Mouse (Mus musculus) ES-E14 (cell line): Measurements from ENCODE around the gene Sigirr. TPM values are rescaled to one million over a fixed set of nuclear protein-coding genes. Genes with fewer than 3 reads are reported as not detected.

ENCODE experiments used
- DNase-seq: peaks from one replicate; pipeline ENCODE4 v3.0.0-alpha.2; 2013; ENCODE audit warnings: low read depth, low spot score
- H3K27ac ChIP-seq: 2 replicates; pipeline ENCODE4 v1.5.1; 2012; ENCODE audit warnings: low read depth, mild to moderate bottlenecking, low read length, moderate library complexity, mixed read lengths; ENCODE audit not compliant: poor library complexity, insufficient read depth, severe bottlenecking
- H3K36me3 ChIP-seq: 2 replicates; pipeline ENCODE4 v1.6.1; 2012; ENCODE audit warnings: mild to moderate bottlenecking, low read length, moderate library complexity, mixed read lengths; ENCODE audit not compliant: control insufficient read depth, poor library complexity, insufficient read depth, severe bottlenecking
- H3K4me1 ChIP-seq, 2 experiments: fragments of 150-350 bp in 1 of 2; sonication (generic) in 1 of 2; 2 replicates each; pipeline ENCODE4 v1.6.1; 2012; ENCODE audit warnings: low read length in 2 of 2, mild to moderate bottlenecking in 1 of 2, mixed read lengths in 1 of 2; ENCODE audit not compliant: control insufficient read depth in 2 of 2, insufficient read depth in 2 of 2, poor library complexity in 1 of 2
- H3K4me3 ChIP-seq, 2 experiments: fragments of 150-350 bp in 1 of 2; sonication (generic) in 1 of 2; 2 replicates each; pipeline ENCODE4 v1.5.1; 2012; ENCODE audit warnings: low read length in 2 of 2, low read depth in 1 of 2, mild to moderate bottlenecking in 1 of 2, mixed read lengths in 1 of 2; ENCODE audit not compliant: insufficient read depth in 1 of 2, poor library complexity in 1 of 2, severe bottlenecking in 1 of 2
- H3K9ac ChIP-seq: 2 replicates; pipeline ENCODE4 v1.6.1; 2012; ENCODE audit warnings: low read depth, mild to moderate bottlenecking, low read length, mixed read lengths; ENCODE audit not compliant: poor library complexity, insufficient read depth, severe bottlenecking
- H3K9me3 ChIP-seq: fragments of 150-350 bp; sonication (generic); 2 replicates; pipeline ENCODE4 v1.6.1; 2012; ENCODE audit warnings: low read depth, mild to moderate bottlenecking, low read length; ENCODE audit not compliant: control insufficient read depth, insufficient read depth
- CHD2 ChIP-seq: IDR thresholded peaks from 2 replicates; pipeline ENCODE4 v1.6.1; 2014; ENCODE audit warnings: mild to moderate bottlenecking, low read depth, low read length, inconsistent platforms
- HCFC1 ChIP-seq: IDR thresholded peaks from 2 replicates; pipeline ENCODE4 v1.6.1; 2012; ENCODE audit warnings: low read length, inconsistent platforms, borderline replicate concordance; ENCODE audit not compliant: insufficient read depth
- MAFK ChIP-seq: IDR thresholded peaks from 2 replicates; pipeline ENCODE4 v1.6.1; 2014; ENCODE audit warnings: mild to moderate bottlenecking, low read depth, low read length, inconsistent platforms; ENCODE audit not compliant: insufficient read depth
- ZC3H11A ChIP-seq: IDR thresholded peaks from 2 replicates; pipeline ENCODE4 v1.6.1; 2012; ENCODE audit warnings: low read depth, mild to moderate bottlenecking, inconsistent platforms, low read length, borderline replicate concordance
- ZNF384 ChIP-seq: IDR thresholded peaks from 2 replicates; pipeline ENCODE4 v1.6.1; 2012; ENCODE audit warnings: low read depth, low read length, inconsistent platforms
- in situ Hi-C, 2 experiments: fragments of 600-800 bp; cut with MboI; formaldehyde crosslinking; loops; one replicate each; pipeline ENCODE4 v1.15.1; 2025; ENCODE audit warnings: low sequenced_read_pairs in 2 of 2, inconsistent platforms in 1 of 2; ENCODE audit not compliant: unreplicated experiment in 2 of 2
- total RNA-seq: library from RNA; depleted of rRNA; stranded (reverse); fragments of 300-350 nt; gene quantifications from 2 replicates; pipeline ENCODE4 v1.2.3, GENCODE M21; 2012

The Sigirr gene
- total RNA-seq, 1 experiment: 18.2 TPM

- no peak overlapping the region for H3K27ac ChIP-seq
- H3K36me3 ChIP-seq: peaks cover 24% of the 10 kb centered on the region
Measured at GRCm38 (mm10) chr7:141131904-141132755, 31.8 kb upstream of the Sigirr start.

GRCm38 (mm10) chr7:141131024-141131820, 30.9 kb upstream of the Sigirr start:
- Histone ChIP-seq H3K36me3 (peaks cover 16% of the 10 kb centered on the region), H3K27ac (no peak overlapping the region), H3K4me1 (peaks cover 4 to 11% of the 10 kb centered on the region in 2 experiments; a peak in 3 of 4 replicates), H3K9ac (peak overlapping the region; percentile 90), H3K9me3 (no peaks in the 10 kb centered on the region), H3K4me3 (peak overlapping the region; percentile 79 to 90)
- in situ Hi-C loops: no loop called here
- TF ChIP-seq CHD2 (no peak), HCFC1 (peak; percentile 78), ZC3H11A (no peak), MAFK (no peak), ZNF384 (0 out of 2 replicates have a peak, but pooled peaks have one; percentile 51)
- peak; percentile 88 for DNase-seq

More at GRCm38 (mm10) chr7:141131904-141132755, 31.8 kb upstream of the Sigirr start:
- peak overlapping the region; percentile 79 to 90 for H3K4me3 ChIP-seq
- peak overlapping the region; percentile 90 for H3K9ac ChIP-seq
- DNase-seq: no peak
- H3K4me1 ChIP-seq: peaks cover 4 to 11% of the 10 kb centered on the region in 2 experiments; a peak in 3 of 4 replicates
- in situ Hi-C loops: no loop called here
- H3K9me3 ChIP-seq: no peaks in the 10 kb centered on the region
- no peak for TF ChIP-seq MAFK
- no peak for TF ChIP-seq HCFC1
- no peak for TF ChIP-seq ZNF384
- no peak for TF ChIP-seq CHD2
- TF ChIP-seq ZC3H11A: no peak

DNA sequence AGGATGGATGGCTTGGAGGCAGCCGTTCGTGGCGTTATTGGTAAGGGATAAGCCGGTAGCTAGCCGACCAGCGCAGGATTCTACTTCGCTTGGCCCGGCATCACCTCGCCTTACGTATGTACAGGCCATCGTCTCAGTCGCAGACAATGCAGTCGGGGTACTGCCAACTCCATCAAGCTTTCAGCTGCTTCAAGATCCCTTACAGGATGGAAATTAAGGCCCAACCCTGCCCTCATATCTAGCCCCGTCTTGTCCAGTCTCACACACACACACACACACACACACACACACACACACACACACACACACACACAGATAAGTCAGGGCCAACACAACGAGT, 23.1 kb upstream of the Sigirr start:
- Histone ChIP-seq H3K36me3 (no peaks in the 10 kb centered on the region), H3K9me3 (no peaks in the 10 kb centered on the region), H3K4me3 (peak overlapping the region; percentile 69 to 78), H3K9ac (peak overlapping the region; percentile 79), H3K4me1 (peaks cover 2 to 8% of the 10 kb centered on the region in 2 experiments; a peak in 3 of 4 replicates), H3K27ac (peak overlapping the region; percentile 70)
- no peak for TF ChIP-seq HCFC1
- TF ChIP-seq CHD2: no peak
- TF ChIP-seq ZNF384: no peak
- TF ChIP-seq ZC3H11A: no peak
- no peak for TF ChIP-seq MAFK
- no peak for DNase-seq
- in situ Hi-C loops: no loop called here

- TF ChIP-seq ZC3H11A (no peak), HCFC1 (no peak), CHD2 (no peak), MAFK (no peak), ZNF384 (no peak)
- H3K27ac ChIP-seq: peak overlapping the region; percentile 70
- in situ Hi-C loops: no loop called here
Measured at GRCm38 (mm10) chr7:141122689-141123516, 22.5 kb upstream of the Sigirr start.

More at GRCm38 (mm10) chr7:141122689-141123516, 22.5 kb upstream of the Sigirr start:
- peak; percentile 100 for DNase-seq
- Histone ChIP-seq H3K9ac (peak overlapping the region; percentile 79), H3K4me1 (peaks cover 2 to 13% of the 10 kb centered on the region in 2 experiments; a peak in 3 of 4 replicates), H3K36me3 (no peaks in the 10 kb centered on the region), H3K4me3 (peak overlapping the region; percentile 69 to 78), H3K9me3 (no peaks in the 10 kb centered on the region)
